Mouse (Mus musculus): ENCODE results near the gene Vps13d.

Gene Vps13d

DNA sequence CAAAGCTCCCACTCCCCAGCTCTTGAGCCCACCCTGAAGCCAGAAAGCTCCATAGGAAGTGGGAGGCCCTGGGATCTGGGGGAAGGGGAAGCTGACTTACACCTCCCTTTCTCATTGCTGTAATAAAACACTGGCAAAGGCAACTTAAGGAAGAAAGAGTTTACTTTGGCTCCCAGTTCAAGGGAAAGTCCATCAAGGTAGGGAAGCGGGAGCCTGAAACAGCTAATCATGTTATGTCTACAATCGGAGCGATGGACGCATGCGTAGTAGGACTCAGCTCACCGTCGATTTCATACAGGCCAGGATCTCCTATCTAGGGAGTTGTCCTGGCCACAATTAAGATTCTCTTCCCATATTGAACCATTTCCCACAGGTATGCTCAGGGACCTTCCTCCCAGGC, 263.6 kb downstream of the Vps13d start:
- no peak for DNase-seq

DNA sequence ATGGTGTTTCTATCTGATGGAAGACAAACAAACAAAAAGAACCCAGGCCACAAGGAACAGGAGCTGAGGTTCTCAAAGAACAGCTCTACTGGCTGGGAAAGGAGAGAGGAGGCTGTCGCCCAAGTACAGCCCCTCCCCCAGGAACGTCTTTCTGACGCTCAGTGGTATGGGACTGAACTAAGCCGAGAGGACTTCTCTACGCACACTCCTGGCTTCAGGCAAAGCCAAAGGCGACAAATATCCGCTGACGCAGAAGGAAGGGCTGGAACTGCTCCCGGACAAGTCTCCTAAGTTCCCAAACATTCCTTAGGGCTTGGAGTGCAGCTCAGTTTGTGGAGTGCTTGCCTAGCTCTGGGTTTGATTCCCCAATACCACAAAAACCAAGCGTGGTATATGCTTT, 264.4 kb downstream of the Vps13d start:
- DNase-seq, result peak; percentile 44

DNA sequence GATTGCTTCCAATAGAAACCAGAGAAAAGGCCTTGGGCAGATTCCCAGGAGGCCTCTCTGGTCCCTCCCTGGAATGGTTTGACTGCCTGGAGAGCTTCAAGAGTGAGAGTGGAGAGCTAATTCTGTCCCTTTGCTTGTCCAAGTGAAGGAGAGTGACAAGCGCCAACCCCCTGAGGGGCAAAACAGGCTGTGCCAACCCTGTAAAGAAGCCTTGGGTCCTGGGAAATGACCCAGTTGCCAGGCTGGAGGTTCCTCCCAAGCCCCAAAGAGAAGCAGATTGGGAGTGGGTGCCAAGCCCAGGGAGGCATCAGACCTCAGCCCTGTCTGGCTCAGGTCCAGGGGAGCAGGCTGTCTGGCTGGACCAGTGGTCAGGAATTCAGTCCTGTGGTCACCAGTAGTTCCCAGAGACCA, 265.0 kb downstream of the Vps13d start:
- no peak for DNase-seq

DNA sequence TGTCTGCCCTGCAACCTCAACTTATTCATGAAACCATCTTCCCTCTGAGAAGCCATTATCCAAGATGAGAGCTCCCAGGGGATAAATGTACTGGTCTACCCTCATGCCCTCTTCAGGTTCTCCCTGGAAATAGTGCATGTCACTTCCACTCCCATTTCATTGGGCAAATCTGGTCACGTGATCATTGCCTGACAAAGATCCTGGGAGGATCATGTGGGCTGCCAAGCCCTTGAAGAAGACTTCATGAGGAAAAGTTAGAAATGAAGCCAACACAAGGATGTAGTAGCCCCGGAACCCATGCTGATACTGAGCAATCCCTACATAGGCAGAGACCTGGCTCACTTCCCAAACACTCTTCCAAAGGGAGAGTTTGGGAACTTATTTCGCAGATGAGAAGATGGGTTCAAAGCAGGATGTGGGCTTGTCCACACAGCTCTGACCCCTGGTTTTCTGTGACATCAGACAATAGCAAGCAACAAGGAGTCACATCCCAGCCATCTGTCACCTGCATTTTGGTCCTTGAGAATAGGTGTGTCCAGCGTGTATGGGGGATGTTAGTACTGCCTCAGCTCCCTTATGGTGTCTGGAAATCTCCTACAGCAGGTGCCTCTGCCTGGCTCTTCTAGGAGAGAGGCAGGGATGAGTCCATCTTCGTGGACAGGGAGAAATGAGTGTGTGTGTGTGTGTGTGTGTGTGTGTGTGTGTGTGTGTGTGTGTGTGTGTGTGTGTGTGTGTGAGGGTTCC, 265.9 kb downstream of the Vps13d start:
- no peak for DNase-seq

Data from embryo, embryonic 11 days (tissue).